9 mouse cellular contexts compared by ENCODE assay signal in genomic region chr3:118434847-118435246, GRCm38 (mm10).
DNase-seq lines count a peak whose midpoint lies in the region; ATAC-seq and TF ChIP-seq lines count a peak whose summit lies in the region.
"Had no signal": no experiment of that assay in that cellular context is flagged by ENCODE, and none has a peak within 500 bp of the region (broad histone marks: within the 10 kb centered on the region; RNA-seq: fewer than 3 reads in every experiment).

No protein-coding gene starts in this region.

- H3K27ac ChIP-seq in kidney, embryonic 14.5 days (ENCODE audit: low read depth, low read length): no peak overlapping the region
- no peak overlapping the region for H3K27ac ChIP-seq in kidney, adult 2 months (ENCODE audit: insufficient read depth, low read depth, low read length)
- H3K27ac ChIP-seq in forebrain, postnatal 0 days (ENCODE audit: low read depth, low read length): peak overlapping the region; percentile 90
- H3K27ac ChIP-seq in midbrain, embryonic 14.5 days (replicated peaks; ENCODE audit: low read depth, low read length): peak overlapping the region; percentile 85; the same call in 1 of the 2 replicates

- TF ChIP-seq POLR2A in kidney, adult 2 months (IDR thresholded peaks at IDR 0.05; ENCODE audit: low read depth, low read length): no peak

- H3K9me3 ChIP-seq in kidney, embryonic 14.5 days (ENCODE audit: control insufficient read depth, low read length): no peaks in the 10 kb centered on the region
- no peaks in the 10 kb centered on the region for H3K9me3 ChIP-seq in forebrain, postnatal 0 days (ENCODE audit: low read length)
- no peaks in the 10 kb centered on the region for H3K9me3 ChIP-seq in midbrain, embryonic 14.5 days (ENCODE audit: control insufficient read depth, low read length)

- no peak for DNase-seq in kidney, adult 2 months
- DNase-seq in embryo, embryonic 11 days: peak; percentile 29
- DNase-seq in forebrain, postnatal 0 days: peak; percentile 51
- peak; percentile 24 for DNase-seq in midbrain, embryonic 14.5 days
- DNase-seq in T-cell, adult 2 months (ENCODE audit: low spot score): no peak
- DNase-seq in right cerebral cortex, postnatal 25 days: no peak
- DNase-seq: kidney, postnatal 25 days had no signal

- H3K27me3 ChIP-seq in kidney, embryonic 14.5 days (ENCODE audit: control insufficient read depth, insufficient read depth, low read length): peaks cover 56% of the 10 kb centered on the region
- H3K27me3 ChIP-seq in kidney, adult 2 months (replicated peaks; ENCODE audit: control insufficient read depth, insufficient read depth, low read length): 0 out of 2 replicates have a peak, but pooled peaks cover 2% of the 10 kb centered on the region
- H3K27me3 ChIP-seq in forebrain, postnatal 0 days (ENCODE audit: insufficient read depth, low read length): no peaks in the 10 kb centered on the region
- H3K27me3 ChIP-seq in midbrain, embryonic 14.5 days (ENCODE audit: control insufficient read depth, insufficient read depth, low read length): peaks cover 8% of the 10 kb centered on the region; the same call in 1 of the 2 replicates

- peak overlapping the region; percentile 42 for H3K4me3 ChIP-seq in kidney, embryonic 14.5 days (ENCODE audit: low read length)
- H3K4me3 ChIP-seq in kidney, adult 2 months (ENCODE audit: insufficient read depth, low read depth, low read length): no peak overlapping the region
- peak overlapping the region; percentile 71 for H3K4me3 ChIP-seq in forebrain, postnatal 0 days (ENCODE audit: low read depth, low read length)
- peak overlapping the region; percentile 56 for H3K4me3 ChIP-seq in midbrain, embryonic 14.5 days (replicated peaks; ENCODE audit: low read depth, low read length)

- no peaks in the 10 kb centered on the region for H3K36me3 ChIP-seq in kidney, embryonic 14.5 days (ENCODE audit: control insufficient read depth, insufficient read depth, low read length)
- no peaks in the 10 kb centered on the region for H3K36me3 ChIP-seq in kidney, adult 2 months (ENCODE audit: control insufficient read depth, insufficient read depth, low read length)
- no peaks in the 10 kb centered on the region for H3K36me3 ChIP-seq in forebrain, postnatal 0 days (ENCODE audit: insufficient read depth)
- no peaks in the 10 kb centered on the region for H3K36me3 ChIP-seq in midbrain, embryonic 14.5 days (ENCODE audit: control insufficient read depth, insufficient read depth, low read length)

- H3K4me2 ChIP-seq in kidney, embryonic 14.5 days (replicated peaks; ENCODE audit: low read depth, low read length): peak overlapping the region; percentile 56
- peak overlapping the region; percentile 76 for H3K4me2 ChIP-seq in forebrain, postnatal 0 days (ENCODE audit: low read depth)
- H3K4me2 ChIP-seq in midbrain, embryonic 14.5 days (ENCODE audit: low read length): peak overlapping the region; percentile 93

- TF ChIP-seq CTCF in kidney, adult 2 months (conservative IDR thresholded peaks at IDR 0.05; ENCODE audit: insufficient read depth, insufficient read length, low read depth, low read length): no peak
- TF ChIP-seq CTCF in forebrain, postnatal 0 days (IDR thresholded peaks at IDR 0.05; ENCODE audit: low read depth): no peak

- 2% methylated on average over 13 of the region's 13 CpGs for WGBS in kidney, embryonic 14.5 days
- 1% methylated on average over 13 of the region's 13 CpGs for WGBS in kidney, adult 2 months
- 3% methylated on average over 13 of the region's 13 CpGs for whole genome bisulfite sequencing in forebrain, postnatal 0 days
- 2% methylated on average over 13 of the region's 13 CpGs for WGBS in midbrain, embryonic 14.5 days

- no peak overlapping the region for H3K9ac ChIP-seq in kidney, embryonic 14.5 days (ENCODE audit: low read depth, low read length)
- H3K9ac ChIP-seq in forebrain, postnatal 0 days: peak overlapping the region; percentile 75
- H3K9ac ChIP-seq in midbrain, embryonic 14.5 days (replicated peaks; ENCODE audit: low read length): peak overlapping the region; percentile 69

- ATAC-seq in kidney, embryonic 14.5 days (ENCODE audit: low FRiP score, low TSS enrichment): no peak
- no peak for ATAC-seq in forebrain, postnatal 0 days
- ATAC-seq in midbrain, embryonic 14.5 days (ENCODE audit: low FRiP score, low TSS enrichment): no peak
- ATAC-seq in CD4-positive, CD25-positive, alpha-beta regulatory T cell, adult 4 months: no peak

- H3K4me1 ChIP-seq in kidney, embryonic 14.5 days (ENCODE audit: control insufficient read depth, insufficient read depth, low read length): peaks cover 4% of the 10 kb centered on the region; the same call in 1 of the 2 replicates
- no peaks in the 10 kb centered on the region for H3K4me1 ChIP-seq in kidney, adult 2 months (ENCODE audit: control insufficient read depth, insufficient read depth, low read length)
- H3K4me1 ChIP-seq in forebrain, postnatal 0 days (ENCODE audit: insufficient read depth): no peaks in the 10 kb centered on the region
- H3K4me1 ChIP-seq in midbrain, embryonic 14.5 days (ENCODE audit: control insufficient read depth, insufficient read depth, low read length): peaks cover 10% of the 10 kb centered on the region

Comparison
In these comparisons a context has a peak if more than half of its experiments do, and no peak if none do; other contexts are left out.
1. H3K27ac ChIP-seq: peak in forebrain, postnatal 0 days (single experiment) and midbrain, embryonic 14.5 days (single experiment); none in kidney, embryonic 14.5 days (single experiment) and kidney, adult 2 months (single experiment).
2. DNase-seq: peak in embryo, embryonic 11 days (single experiment), forebrain, postnatal 0 days (single experiment) and midbrain, embryonic 14.5 days (single experiment); none in kidney, adult 2 months (single experiment), T-cell, adult 2 months (single experiment) and right cerebral cortex, postnatal 25 days (single experiment).
3. Peak in every context shown above with its lines, with median percentiles within 50 percentile points of each other: H3K4me2 ChIP-seq.